Comparison of ENCODE assay signal across 15 mouse cellular contexts in genomic region chr4:141524658-141525057, GRCm38 (mm10). TPM values are rescaled to one million over a fixed set of nuclear protein-coding genes. Genes with fewer than 3 reads are reported as not detected.
A peak's percentile ranks its signal among the peaks of the same experiment; 100 is the strongest.
DNase-seq lines count a peak whose midpoint lies in the region; ATAC-seq and TF ChIP-seq lines count a peak whose summit lies in the region.
"Had no signal": no experiment of that assay in that cellular context is flagged by ENCODE, and none has a peak within 500 bp of the region (broad histone marks: within the 10 kb centered on the region; RNA-seq: fewer than 3 reads in every experiment).

No protein-coding gene starts in this region.

- H3K4me3 ChIP-seq in heart, embryonic 10.5 days: no peak overlapping the region; the same call in 1 of the 2 replicates
- no peak overlapping the region for H3K4me3 ChIP-seq in lung, postnatal 0 days (ENCODE audit: low read depth, low read length)
- H3K4me3 ChIP-seq in small intestine, adult 2 months (ENCODE audit: low read depth, low read length): no peak overlapping the region
- H3K4me3 ChIP-seq in hindbrain, embryonic 11.5 days (ENCODE audit: low read depth, low read length): no peak overlapping the region
- H3K4me3 ChIP-seq: forebrain, embryonic 12.5 days; hindbrain, embryonic 12.5 days; midbrain, embryonic 12.5 days; stomach, embryonic 15.5 days had no signal

- WGBS in heart, embryonic 10.5 days: 16% methylated on average over 6 of the region's 6 CpGs
- WGBS in lung, postnatal 0 days: 20% methylated on average over 6 of the region's 6 CpGs
- 29% methylated on average over 6 of the region's 6 CpGs for WGBS in small intestine, adult 2 months
- 69% methylated on average over 6 of the region's 6 CpGs for WGBS in hindbrain, embryonic 11.5 days

- ATAC-seq in lung, postnatal 0 days: peak; percentile 30; the same call in 1 of the 2 replicates
- no peak for ATAC-seq in hindbrain, embryonic 11.5 days (ENCODE audit: low FRiP score)

- TF ChIP-seq POLR2A in small intestine, adult 2 months (IDR thresholded peaks at IDR 0.05; ENCODE audit: low read depth, low read length): no peak

- H3K4me1 ChIP-seq in heart, embryonic 10.5 days: peaks cover 56% of the 10 kb centered on the region
- H3K4me1 ChIP-seq in lung, postnatal 0 days (ENCODE audit: insufficient read depth, low read depth, low read length): no peaks in the 10 kb centered on the region; the same call in 1 of the 2 replicates
- peaks cover 10% of the 10 kb centered on the region for H3K4me1 ChIP-seq in small intestine, adult 2 months (ENCODE audit: control insufficient read depth, insufficient read depth, insufficient read length, low read length)
- H3K4me1 ChIP-seq in hindbrain, embryonic 11.5 days (replicated peaks; ENCODE audit: control insufficient read depth, insufficient read depth, low read length): no peaks in the 10 kb centered on the region
- H3K4me1 ChIP-seq: midbrain, embryonic 12.5 days had no signal

- no peaks in the 10 kb centered on the region for H3K27me3 ChIP-seq in heart, embryonic 10.5 days (ENCODE audit: insufficient read depth, poor library complexity, severe bottlenecking)
- no peaks in the 10 kb centered on the region for H3K27me3 ChIP-seq in lung, postnatal 0 days (replicated peaks; ENCODE audit: insufficient read depth, low read length)
- no peaks in the 10 kb centered on the region for H3K27me3 ChIP-seq in small intestine, adult 2 months (ENCODE audit: control insufficient read depth, insufficient read depth, low read length)
- H3K27me3 ChIP-seq in hindbrain, embryonic 11.5 days (ENCODE audit: control insufficient read depth, insufficient read depth, low read length): no peaks in the 10 kb centered on the region
- H3K27me3 ChIP-seq: forebrain, embryonic 12.5 days; hindbrain, embryonic 12.5 days; midbrain, embryonic 12.5 days; stomach, embryonic 15.5 days had no signal

- no peak for DNase-seq in heart, embryonic 10.5 days (ENCODE audit: low spot score)
- DNase-seq in heart, adult 9 months (ENCODE audit: low spot score in 2 of 2): no peak
- no peak for DNase-seq in lung, postnatal 0 days (ENCODE audit: low spot score)
- DNase-seq in lung, postnatal 10 days: no peak
- peak; percentile 23 for DNase-seq in liver
- no peak for DNase-seq in hindbrain, embryonic 11.5 days (ENCODE audit: low spot score)
- no peak for DNase-seq in kidney, adult 8-10 months
- DNase-seq: cerebellum, adult 18-20 months; kidney, adult 11 months; lung, adult 2 months had no signal

- no peak for TF ChIP-seq CTCF in lung, postnatal 0 days (IDR thresholded peaks at IDR 0.05)
- TF ChIP-seq CTCF in small intestine, adult 2 months (IDR thresholded peaks at IDR 0.05; ENCODE audit: extremely low read depth, insufficient read length, insufficient replicate concordance, low read depth, low read length): no peak

- TF ChIP-seq EP300 in lung, postnatal 0 days (IDR thresholded peaks at IDR 0.05): no peak

- H3K9ac ChIP-seq in lung, postnatal 0 days (replicated peaks; ENCODE audit: low read depth): no peak overlapping the region
- H3K9ac ChIP-seq in hindbrain, embryonic 11.5 days (ENCODE audit: low read depth, low read length): no peak overlapping the region
- H3K9ac ChIP-seq: forebrain, embryonic 12.5 days; hindbrain, embryonic 12.5 days; midbrain, embryonic 12.5 days; stomach, embryonic 15.5 days had no signal

- H3K4me2 ChIP-seq in lung, postnatal 0 days (replicated peaks; ENCODE audit: low read depth, low read length): no peak overlapping the region
- H3K4me2 ChIP-seq in hindbrain, embryonic 11.5 days (replicated peaks; ENCODE audit: low read depth, low read length): no peak overlapping the region
- H3K4me2 ChIP-seq: forebrain, embryonic 12.5 days; hindbrain, embryonic 12.5 days; midbrain, embryonic 12.5 days; stomach, embryonic 15.5 days had no signal

- 0 out of 2 replicates have a peak overlapping the region, but pooled peaks have one; percentile 30 for H3K27ac ChIP-seq in heart, embryonic 10.5 days
- H3K27ac ChIP-seq in lung, postnatal 0 days (ENCODE audit: low read length): no peak overlapping the region
- H3K27ac ChIP-seq in small intestine, adult 2 months (ENCODE audit: insufficient read depth, low read depth, low read length): 0 out of 2 replicates have a peak overlapping the region, but pooled peaks have one; percentile 3
- H3K27ac ChIP-seq in hindbrain, embryonic 11.5 days (ENCODE audit: low read depth, low read length): no peak overlapping the region
- H3K27ac ChIP-seq: forebrain, embryonic 12.5 days; hindbrain, embryonic 12.5 days; midbrain, embryonic 12.5 days; stomach, embryonic 15.5 days had no signal

- no peaks in the 10 kb centered on the region for H3K9me3 ChIP-seq in heart, embryonic 10.5 days
- no peaks in the 10 kb centered on the region for H3K9me3 ChIP-seq in lung, postnatal 0 days (ENCODE audit: low read length)
- H3K9me3 ChIP-seq in hindbrain, embryonic 11.5 days (ENCODE audit: control insufficient read depth, low read length): no peaks in the 10 kb centered on the region
- H3K9me3 ChIP-seq: forebrain, embryonic 12.5 days; hindbrain, embryonic 12.5 days; midbrain, embryonic 12.5 days; stomach, embryonic 15.5 days had no signal

- peaks cover 33% of the 10 kb centered on the region for H3K36me3 ChIP-seq in heart, embryonic 10.5 days
- H3K36me3 ChIP-seq in lung, postnatal 0 days (ENCODE audit: insufficient read depth, low read length): peaks cover 14% of the 10 kb centered on the region; the same call in 1 of the 2 replicates
- H3K36me3 ChIP-seq in small intestine, adult 2 months (ENCODE audit: control insufficient read depth, insufficient read depth, low read length): peaks cover 25% of the 10 kb centered on the region
- H3K36me3 ChIP-seq in hindbrain, embryonic 11.5 days (ENCODE audit: control insufficient read depth, insufficient read depth, low read length): peaks cover 10% of the 10 kb centered on the region

RNA-seq across cellular contexts. Expression of gene Spen, which starts 13.7 kb away (rescaled TPM):
- 6.0 and 8.4 TPM in 2 replicates for polyA plus RNA-seq in heart, embryonic 10.5 days (2016; fragmentation: Nextera tagmentation; extraction: Ambion mirVana)
- polyA plus RNA-seq in lung, postnatal 0 days (2015; fragmentation: Nextera tagmentation; extraction: Ambion mirVana): 5.7 and 8.8 TPM in 2 replicates
- 30.8 and 56.0 TPM in 2 replicates for polyA plus RNA-seq in small intestine, adult 2 months (2012; rRNA removed)
- polyA plus RNA-seq in hindbrain, embryonic 11.5 days (2014; fragmentation: Nextera tagmentation; extraction: Ambion mirVana): 17.6 and 22.0 TPM in 2 replicates

Comparison
In these comparisons a context has a peak if more than half of its experiments do, and no peak if none do; other contexts are left out.
1. H3K27ac ChIP-seq: peak in heart, embryonic 10.5 days (single experiment) and small intestine, adult 2 months (single experiment); none in lung, postnatal 0 days (single experiment) and hindbrain, embryonic 11.5 days (single experiment).